Comparison of ENCODE assay signal across 9 mouse cellular contexts in genomic region chr16:23223166-23223870, GRCm38 (mm10). TPM values are rescaled to one million over a fixed set of nuclear protein-coding genes. Genes with fewer than 3 reads are reported as not detected.
DNase-seq lines count a peak whose midpoint lies in the region; ATAC-seq lines count a peak whose summit lies in the region.
"Had no signal": no experiment of that assay in that cellular context is flagged by ENCODE, and none has a peak within 500 bp of the region (broad histone marks: within the 10 kb centered on the region; RNA-seq: fewer than 3 reads in every experiment).

No protein-coding gene starts in this region.

- no peaks in the 10 kb centered on the region for H3K9me3 ChIP-seq in kidney, embryonic 16.5 days (ENCODE audit: low read length)
- H3K9me3 ChIP-seq in embryonic facial prominence, embryonic 14.5 days (ENCODE audit: control insufficient read depth, low read length), result no peaks in the 10 kb centered on the region
- H3K9me3 ChIP-seq in midbrain, embryonic 16.5 days (replicated peaks; ENCODE audit: control insufficient read depth, low read length, poor library complexity, severe bottlenecking), result no peaks in the 10 kb centered on the region

- H3K9ac ChIP-seq in kidney, embryonic 16.5 days (replicated peaks; ENCODE audit: low read length), result 0 out of 2 replicates have a peak overlapping the region, but pooled peaks have one; percentile 22
- no peak overlapping the region for H3K9ac ChIP-seq in embryonic facial prominence, embryonic 14.5 days (ENCODE audit: low read depth, low read length)
- H3K9ac ChIP-seq in midbrain, embryonic 16.5 days (ENCODE audit: low read depth, low read length), result no peak overlapping the region
- H3K9ac ChIP-seq: liver, embryonic 14.5 days had no signal

- H3K4me2 ChIP-seq in kidney, embryonic 16.5 days (replicated peaks; ENCODE audit: low read depth, low read length), result peak overlapping the region; percentile 80
- H3K4me2 ChIP-seq in embryonic facial prominence, embryonic 14.5 days (ENCODE audit: low read depth, low read length), result peak overlapping the region; percentile 86; the same call in 1 of the 2 replicates
- H3K4me2 ChIP-seq in midbrain, embryonic 16.5 days (ENCODE audit: low read length), result peak overlapping the region; percentile 95

- ATAC-seq in kidney, embryonic 16.5 days (ENCODE audit: low FRiP score, low TSS enrichment), result no peak
- ATAC-seq in embryonic facial prominence, embryonic 14.5 days (ENCODE audit: low read depth), result no peak
- no peak for ATAC-seq in midbrain, embryonic 16.5 days

- no peak overlapping the region for H3K4me3 ChIP-seq in kidney, embryonic 16.5 days (ENCODE audit: low read length)
- H3K4me3 ChIP-seq in embryonic facial prominence, embryonic 14.5 days (ENCODE audit: low read depth, low read length), result no peak overlapping the region
- peak overlapping the region; percentile 19; the same call in 1 of the 2 replicates for H3K4me3 ChIP-seq in midbrain, embryonic 16.5 days (ENCODE audit: low read depth, low read length)

- H3K27me3 ChIP-seq in kidney, embryonic 16.5 days (ENCODE audit: insufficient read depth, low read length), result no peaks in the 10 kb centered on the region
- no peaks in the 10 kb centered on the region for H3K27me3 ChIP-seq in embryonic facial prominence, embryonic 14.5 days (replicated peaks; ENCODE audit: control insufficient read depth, insufficient read depth, low read length)
- no peaks in the 10 kb centered on the region for H3K27me3 ChIP-seq in midbrain, embryonic 16.5 days (ENCODE audit: control insufficient read depth, insufficient read depth, low read depth, low read length)

- no peak overlapping the region; the same call in 1 of the 2 replicates for H3K27ac ChIP-seq in kidney, embryonic 16.5 days (ENCODE audit: low read length)
- H3K27ac ChIP-seq in embryonic facial prominence, embryonic 14.5 days (replicated peaks; ENCODE audit: low read depth, low read length), result 0 out of 2 replicates have a peak overlapping the region, but pooled peaks have one; percentile 85
- 0 out of 2 replicates have a peak overlapping the region, but pooled peaks have one; percentile 5 for H3K27ac ChIP-seq in midbrain, embryonic 16.5 days (ENCODE audit: low read length)
- H3K27ac ChIP-seq: liver, embryonic 14.5 days had no signal

- WGBS in kidney, embryonic 16.5 days, result 66% methylated on average over 12 of the region's 12 CpGs
- 76% methylated on average over 12 of the region's 12 CpGs for WGBS in embryonic facial prominence, embryonic 14.5 days
- 72% methylated on average over 12 of the region's 12 CpGs for WGBS in midbrain, embryonic 16.5 days

- H3K36me3 ChIP-seq in kidney, embryonic 16.5 days (ENCODE audit: insufficient read depth, low read length), result no peaks in the 10 kb centered on the region
- no peaks in the 10 kb centered on the region for H3K36me3 ChIP-seq in embryonic facial prominence, embryonic 14.5 days (ENCODE audit: control insufficient read depth, insufficient read depth, low read length)
- no peaks in the 10 kb centered on the region for H3K36me3 ChIP-seq in midbrain, embryonic 16.5 days (ENCODE audit: control insufficient read depth, insufficient read depth, low read length)

- peaks cover 40% of the 10 kb centered on the region for H3K4me1 ChIP-seq in kidney, embryonic 16.5 days (ENCODE audit: insufficient read depth, low read length)
- peaks cover 20% of the 10 kb centered on the region for H3K4me1 ChIP-seq in embryonic facial prominence, embryonic 14.5 days (ENCODE audit: control insufficient read depth, insufficient read depth, low read length)
- peaks cover 26% of the 10 kb centered on the region for H3K4me1 ChIP-seq in midbrain, embryonic 16.5 days (ENCODE audit: control insufficient read depth, insufficient read depth, low read length)

- DNase-seq in kidney, adult 18-20 months, result no peak
- DNase-seq in CD8-positive naive resting alpha-beta T cell, adult 2 months (ENCODE audit: low read depth in 2 of 2, low spot score in 2 of 2), result peak; percentile 24 to 28
- no peak for DNase-seq in embryonic facial prominence, embryonic 14.5 days (ENCODE audit: low spot score)
- DNase-seq in cerebellum, postnatal 36 days, result no peak
- DNase-seq in c-Kit-positive CD71-positive TER-119-positive erythroid progenitor cells, embryonic 14.5 days (ENCODE audit: low spot score), result no peak
- no peak for DNase-seq in ovary, postnatal 36 days (ENCODE audit: low spot score)

RNA-seq across cellular contexts. Expression of gene St6gal1, which starts 1.2 kb away (rescaled TPM):
- 25.9 and 26.0 TPM in 2 replicates for polyA plus RNA-seq in kidney, embryonic 16.5 days (2015; fragmentation: Nextera tagmentation; extraction: Ambion mirVana)
- polyA plus RNA-seq in embryonic facial prominence, embryonic 14.5 days (2014; fragmentation: Nextera tagmentation; extraction: Ambion mirVana), result 20.3 and 21.0 TPM in 2 replicates
- 19.3 and 28.5 TPM in 2 replicates for polyA plus RNA-seq in midbrain, embryonic 16.5 days (2015; fragmentation: Nextera tagmentation; extraction: Ambion mirVana)

Comparison
In these comparisons a context has a peak if more than half of its experiments do, and no peak if none do; other contexts are left out.
1. DNase-seq: peak in CD8-positive naive resting alpha-beta T cell, adult 2 months (2 of 2); none in kidney, adult 18-20 months (single experiment), embryonic facial prominence, embryonic 14.5 days (single experiment), cerebellum, postnatal 36 days (0 of 2), c-Kit-positive CD71-positive TER-119-positive erythroid progenitor cells, embryonic 14.5 days (single experiment) and ovary, postnatal 36 days (single experiment).
2. Peak in every context shown above with its lines, with median percentiles within 50 percentile points of each other: H3K4me2 ChIP-seq.